Mouse (Mus musculus): Measurements from ENCODE around the gene Pdzd3. TPM values are rescaled to one million over a fixed set of nuclear protein-coding genes. Genes with fewer than 3 reads are reported as not detected.

Pdzd3 gene
- polyA plus RNA-seq, 1 experiment from 2014 or later: not detected

DNA sequence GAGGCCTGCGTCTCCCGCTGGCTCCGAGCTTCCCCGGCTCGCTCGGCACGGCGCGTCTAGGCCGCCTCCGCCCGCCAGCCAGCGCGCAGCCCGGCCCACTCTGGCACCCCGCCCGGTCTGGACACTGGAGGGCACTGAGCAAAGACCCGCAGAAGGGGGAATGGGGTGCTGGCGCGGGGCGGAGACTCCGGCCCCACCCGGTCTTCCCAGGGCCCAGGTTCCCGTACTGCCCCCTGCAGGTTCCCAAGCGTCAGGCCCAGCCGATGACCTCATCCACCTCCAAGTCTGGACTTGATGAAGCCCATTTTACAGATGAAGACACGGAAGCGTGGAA lies 16.7 kb upstream of the Pdzd3 start:
- no peaks in the 10 kb centered on the region for H3K36me3 ChIP-seq (replicated peaks)
- peaks cover 18% of the 10 kb centered on the region for H3K27me3 ChIP-seq (replicated peaks; ENCODE audit: low read depth, poor library complexity, severe bottlenecking)
- peak overlapping the region; percentile 82 for H3K27ac ChIP-seq (replicated peaks)
- H3K4me1 ChIP-seq: peaks cover 11% of the 10 kb centered on the region
- no peaks in the 10 kb centered on the region for H3K9me3 ChIP-seq
- 6% methylated on average over 28 of the region's 28 CpGs for WGBS
- peak; percentile 84 for DNase-seq (ENCODE audit: low spot score)
- peak overlapping the region; percentile 60 for H3K4me3 ChIP-seq

DNA sequence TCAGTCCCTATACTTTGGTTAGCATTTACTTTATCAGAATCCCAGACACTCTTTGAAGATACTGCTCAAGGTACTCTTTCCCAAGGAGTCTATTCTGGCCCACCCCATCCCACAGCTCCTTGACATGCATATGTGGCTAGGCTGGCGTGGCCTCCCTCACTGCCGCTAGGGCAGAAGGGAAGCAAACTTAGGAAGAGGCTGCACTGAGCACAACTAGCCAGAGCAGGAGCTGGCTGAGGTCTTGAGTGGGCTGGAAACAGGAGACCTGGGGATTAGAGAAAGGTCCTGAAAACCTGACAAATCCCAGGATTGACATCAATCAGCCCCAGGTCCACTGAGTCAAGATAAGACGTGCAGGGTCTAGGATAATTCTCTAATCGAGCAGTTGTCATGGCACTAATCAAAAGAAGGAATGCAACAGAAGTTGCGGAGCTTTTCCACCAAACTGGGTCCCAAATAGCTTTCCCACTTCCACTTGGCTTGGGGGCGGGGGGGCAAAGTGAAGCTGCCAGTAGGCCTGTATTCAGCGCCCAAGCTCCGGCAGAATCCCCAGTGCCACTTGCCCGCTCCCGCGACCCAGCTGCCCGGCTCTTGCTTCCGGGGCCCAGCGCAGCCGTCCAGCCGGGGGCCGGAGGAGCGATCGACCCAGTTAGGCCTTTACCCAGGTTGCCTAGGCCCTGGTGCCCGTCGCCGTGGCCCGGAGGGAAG lies 16.2 kb upstream of the Pdzd3 start:
- H3K9me3 ChIP-seq: no peaks in the 10 kb centered on the region
- WGBS: 10% methylated on average over 23 of the region's 23 CpGs
- peaks cover 11% of the 10 kb centered on the region for H3K4me1 ChIP-seq
- peaks cover 18% of the 10 kb centered on the region for H3K27me3 ChIP-seq (replicated peaks; ENCODE audit: low read depth, poor library complexity, severe bottlenecking)
- DNase-seq (ENCODE audit: low spot score): peak; percentile 34
- H3K4me3 ChIP-seq: peak overlapping the region; percentile 60
- no peaks in the 10 kb centered on the region for H3K36me3 ChIP-seq (replicated peaks)
- peak overlapping the region; percentile 82 for H3K27ac ChIP-seq (replicated peaks)

DNA sequence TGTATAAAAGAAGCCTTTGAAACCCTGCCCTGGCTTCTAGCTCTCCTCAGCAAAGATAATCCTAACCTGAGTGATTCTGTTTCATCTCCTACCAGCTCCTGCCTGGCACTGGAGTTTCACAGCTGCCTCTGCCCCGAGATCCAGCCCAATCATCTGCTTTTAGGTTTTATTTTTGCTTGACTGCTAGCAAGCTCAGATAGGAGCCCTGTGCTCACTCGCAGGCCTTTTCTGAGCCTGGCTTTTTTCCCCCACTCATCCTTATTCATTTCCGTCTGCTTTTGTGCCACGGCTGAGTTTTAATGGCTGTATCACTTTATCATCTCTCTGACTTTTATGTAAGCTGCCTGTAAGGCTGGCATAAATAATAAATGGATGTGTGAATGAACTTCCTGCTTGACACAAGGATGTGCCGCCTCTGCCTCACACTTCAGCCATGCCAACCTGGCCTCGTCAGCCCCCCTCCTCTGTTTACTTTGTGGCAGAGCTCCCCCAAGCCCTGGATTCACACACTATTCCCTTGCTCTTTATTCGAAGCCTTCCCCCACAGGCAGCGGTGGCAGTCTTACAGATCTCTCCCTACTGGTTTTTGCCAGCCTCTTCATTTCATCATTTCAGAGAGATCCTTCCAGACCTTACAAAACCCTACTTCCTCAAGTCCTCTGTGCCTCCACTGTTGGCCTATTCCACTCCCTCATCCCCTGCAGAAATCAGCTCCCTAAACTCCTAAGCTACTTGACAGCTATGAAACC lies 15.4 kb upstream of the Pdzd3 start:
- H3K4me1 ChIP-seq: peaks cover 11% of the 10 kb centered on the region
- DNase-seq (ENCODE audit: low spot score): no peak
- H3K9me3 ChIP-seq: no peaks in the 10 kb centered on the region

DNA sequence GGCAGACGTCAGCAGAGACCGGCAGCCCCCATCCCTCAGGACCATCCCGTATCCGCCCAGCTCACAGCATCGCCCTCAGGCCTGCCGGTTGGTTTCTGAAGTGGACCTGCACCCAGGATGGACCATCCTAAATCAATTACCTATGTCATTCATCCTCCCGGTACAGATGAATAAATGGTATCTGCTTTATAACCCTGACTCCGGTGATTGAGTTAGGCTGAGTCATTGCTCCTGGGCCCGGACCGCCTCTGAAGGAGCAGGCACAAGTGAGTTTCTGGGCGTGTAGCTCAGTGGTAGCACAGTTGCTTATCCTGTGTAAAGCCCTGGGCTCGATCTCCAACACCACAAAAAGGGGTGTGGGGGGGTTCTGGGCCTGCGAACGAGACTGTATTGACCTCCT lies 10.1 kb upstream of the Pdzd3 start:
- Histone ChIP-seq H3K4me1 (no peaks in the 10 kb centered on the region), H3K9me3 (no peaks in the 10 kb centered on the region), H3K36me3 (replicated peaks) (no peaks in the 10 kb centered on the region), H3K27me3 (replicated peaks; ENCODE audit: low read depth, poor library complexity, severe bottlenecking) (peaks cover 3% of the 10 kb centered on the region; the same call in 1 of the 2 replicates), H3K27ac (replicated peaks) (no peak overlapping the region), H3K4me3 (no peak overlapping the region)
- whole genome bisulfite sequencing: 86% methylated on average over 14 of the region's 14 CpGs
- DNase-seq (ENCODE audit: low spot score): no peak

More for the DNA sequence above, 15.4 kb upstream of the Pdzd3 start:
- Histone ChIP-seq H3K27ac (replicated peaks) (no peak overlapping the region), H3K36me3 (replicated peaks) (no peaks in the 10 kb centered on the region), H3K4me3 (0 out of 2 replicates have a peak overlapping the region, but pooled peaks have one; percentile 60), H3K27me3 (replicated peaks; ENCODE audit: low read depth, poor library complexity, severe bottlenecking) (peaks cover 18% of the 10 kb centered on the region)
- WGBS: 76% methylated on average over 8 of the region's 8 CpGs

DNA sequence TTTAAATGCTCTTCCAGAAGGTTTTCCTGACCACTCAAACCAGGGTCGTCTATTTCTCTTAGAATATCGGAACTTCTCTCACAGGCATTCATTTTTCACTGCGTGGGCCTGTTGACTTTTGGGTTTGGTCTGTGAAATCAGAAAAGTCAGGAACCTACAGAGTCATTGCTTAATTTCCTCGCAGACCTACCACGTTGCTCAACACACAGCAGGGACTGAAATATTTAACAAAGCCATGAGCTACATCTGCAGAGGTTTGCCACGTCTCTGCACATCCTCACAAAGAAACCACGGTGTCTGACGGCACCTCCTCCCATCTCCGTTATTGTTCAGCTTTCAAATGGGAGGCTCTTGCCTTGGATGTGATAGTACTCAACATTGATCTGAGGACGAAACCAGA lies 7.7 kb upstream of the Pdzd3 start:
- DNase-seq (ENCODE audit: low spot score): no peak
- WGBS: 85% methylated on average over 10 of the region's 10 CpGs
- H3K4me1 ChIP-seq: peaks cover 15% of the 10 kb centered on the region

DNA sequence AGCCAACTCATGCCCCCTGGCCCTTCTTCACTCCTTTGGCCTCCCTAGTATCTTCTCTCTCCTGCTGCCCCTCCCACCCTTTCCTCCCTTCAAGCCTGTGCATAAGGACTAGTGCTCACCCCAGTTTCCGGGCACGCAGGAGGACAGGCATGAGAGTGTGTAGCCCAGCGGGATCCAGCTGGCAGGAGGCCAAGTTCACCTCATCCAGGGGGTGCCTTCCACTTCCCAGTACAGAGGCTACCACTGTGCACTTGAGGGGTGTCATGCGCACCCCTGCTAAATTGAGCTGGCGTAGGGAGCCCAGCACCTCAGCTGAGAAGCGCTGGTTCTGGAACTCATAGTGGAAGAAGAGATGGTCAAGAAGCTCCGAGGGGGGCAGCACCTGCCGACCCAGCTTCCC lies 4.9 kb upstream of the Pdzd3 start:
- H3K27me3 ChIP-seq (replicated peaks; ENCODE audit: low read depth, poor library complexity, severe bottlenecking): 0 out of 2 replicates have a peak, but pooled peaks cover 5% of the 10 kb centered on the region
- H3K27ac ChIP-seq (replicated peaks): no peak overlapping the region
- no peaks in the 10 kb centered on the region for H3K9me3 ChIP-seq
- no peak overlapping the region for H3K4me3 ChIP-seq
- DNase-seq (ENCODE audit: low spot score): no peak
- no peaks in the 10 kb centered on the region for H3K36me3 ChIP-seq (replicated peaks)
- peaks cover 27% of the 10 kb centered on the region for H3K4me1 ChIP-seq
- WGBS: 88% methylated on average over 8 of the region's 8 CpGs

More for the DNA sequence above, 7.7 kb upstream of the Pdzd3 start:
- Histone ChIP-seq H3K27ac (replicated peaks) (no peak overlapping the region), H3K9me3 (no peaks in the 10 kb centered on the region), H3K4me3 (no peak overlapping the region), H3K27me3 (replicated peaks; ENCODE audit: low read depth, poor library complexity, severe bottlenecking) (no peaks in the 10 kb centered on the region), H3K36me3 (replicated peaks) (no peaks in the 10 kb centered on the region)

DNA sequence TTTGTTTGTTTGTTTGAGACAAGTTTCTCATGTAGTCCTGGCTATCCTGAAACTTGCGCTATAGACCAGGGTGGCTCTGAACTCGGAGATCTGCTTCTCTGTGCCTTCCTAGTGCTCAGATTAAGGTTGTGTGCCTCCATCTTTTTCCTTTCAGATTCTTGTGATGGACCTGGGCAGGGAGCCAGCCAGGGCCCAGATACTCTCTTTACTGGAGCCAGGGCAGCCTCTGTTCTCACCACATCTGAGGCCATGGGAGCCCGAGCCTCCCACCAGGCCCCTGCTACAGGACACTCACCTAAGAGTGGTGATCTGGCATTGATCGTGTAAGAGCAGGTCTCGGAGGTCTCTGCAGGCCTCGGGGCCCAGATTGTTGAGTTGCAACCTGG lies 3.9 kb upstream of the Pdzd3 start:
- H3K36me3 ChIP-seq (replicated peaks): no peaks in the 10 kb centered on the region
- H3K27me3 ChIP-seq (replicated peaks; ENCODE audit: low read depth, poor library complexity, severe bottlenecking): peaks cover 15% of the 10 kb centered on the region
- DNase-seq (ENCODE audit: low spot score): no peak
- H3K27ac ChIP-seq (replicated peaks): peak overlapping the region; percentile 20; the same call in 1 of the 2 replicates
- H3K4me1 ChIP-seq: peaks cover 27% of the 10 kb centered on the region
- H3K9me3 ChIP-seq: no peaks in the 10 kb centered on the region
- no peak overlapping the region for H3K4me3 ChIP-seq
- WGBS: 64% methylated on average over 6 of the region's 6 CpGs

DNA sequence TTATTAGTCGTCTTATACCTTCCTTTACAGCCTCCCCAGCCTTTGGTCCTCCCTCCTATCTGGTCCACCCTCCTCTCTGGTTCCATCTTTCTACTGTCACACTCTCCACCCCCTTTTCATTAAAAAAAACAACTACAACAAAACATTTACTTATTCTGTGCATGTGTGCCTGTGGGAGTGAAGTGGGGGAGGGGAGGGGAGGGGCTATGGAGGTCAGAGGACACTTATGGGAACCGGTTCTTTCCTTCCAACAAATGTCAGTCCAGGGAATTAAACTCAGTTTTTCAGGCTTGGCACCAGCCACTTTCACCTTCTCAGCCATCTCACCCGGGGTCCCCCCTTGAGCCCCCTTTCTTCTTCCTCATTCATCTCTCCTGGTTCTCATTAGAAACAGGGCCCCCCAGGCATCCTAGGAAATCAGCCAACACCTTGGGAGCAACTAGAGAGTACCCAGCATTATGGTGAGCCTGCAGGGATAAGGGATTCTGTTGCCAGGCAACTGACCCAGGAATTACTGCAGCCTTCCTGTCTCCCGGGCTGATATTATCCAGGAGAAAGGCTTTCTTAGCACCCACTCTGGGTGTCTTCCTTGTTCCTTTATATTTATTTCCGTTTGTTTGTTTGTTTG lies 3.4 kb upstream of the Pdzd3 start:
- peak overlapping the region; percentile 48; the same call in 1 of the 2 replicates for H3K27ac ChIP-seq (replicated peaks)
- H3K4me1 ChIP-seq: peaks cover 30% of the 10 kb centered on the region

DNA sequence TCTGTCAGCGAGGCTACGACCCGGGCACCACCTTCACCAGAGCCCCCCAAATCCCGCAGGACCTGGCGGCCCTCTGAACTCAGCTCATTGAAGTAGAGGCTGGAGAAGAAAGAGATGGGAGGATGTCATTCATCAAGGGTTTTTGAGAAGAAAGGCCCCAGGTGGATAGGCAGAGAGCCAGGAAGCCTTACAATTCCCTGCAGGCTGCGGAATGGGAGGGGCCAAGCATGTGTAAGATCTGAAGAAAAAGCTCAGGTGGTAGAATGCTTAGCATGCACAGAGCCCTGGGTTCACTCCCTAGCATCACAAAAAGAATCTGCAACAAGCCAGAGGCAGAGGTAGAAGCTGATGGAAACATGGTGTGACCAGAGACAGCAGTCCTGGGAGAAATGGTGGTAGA lies 2.2 kb upstream of the Pdzd3 start:
- H3K27ac ChIP-seq (replicated peaks): 0 out of 2 replicates have a peak overlapping the region, but pooled peaks have one; percentile 48
- H3K36me3 ChIP-seq (replicated peaks): no peaks in the 10 kb centered on the region
- DNase-seq (ENCODE audit: low spot score): no peak
- peaks cover 30% of the 10 kb centered on the region for H3K27me3 ChIP-seq (replicated peaks; ENCODE audit: low read depth, poor library complexity, severe bottlenecking)
- no peak overlapping the region for H3K4me3 ChIP-seq
- H3K9me3 ChIP-seq: no peaks in the 10 kb centered on the region
- WGBS: 81% methylated on average over 6 of the region's 6 CpGs
- H3K4me1 ChIP-seq: peaks cover 37% of the 10 kb centered on the region

More for the DNA sequence above, 3.4 kb upstream of the Pdzd3 start:
- Histone ChIP-seq H3K27me3 (replicated peaks; ENCODE audit: low read depth, poor library complexity, severe bottlenecking) (peaks cover 21% of the 10 kb centered on the region), H3K9me3 (no peaks in the 10 kb centered on the region), H3K36me3 (replicated peaks) (no peaks in the 10 kb centered on the region), H3K4me3 (no peak overlapping the region)
- 7% methylated on average over 5 of the region's 5 CpGs for WGBS
- DNase-seq (ENCODE audit: low spot score): peak; percentile 44

DNA sequence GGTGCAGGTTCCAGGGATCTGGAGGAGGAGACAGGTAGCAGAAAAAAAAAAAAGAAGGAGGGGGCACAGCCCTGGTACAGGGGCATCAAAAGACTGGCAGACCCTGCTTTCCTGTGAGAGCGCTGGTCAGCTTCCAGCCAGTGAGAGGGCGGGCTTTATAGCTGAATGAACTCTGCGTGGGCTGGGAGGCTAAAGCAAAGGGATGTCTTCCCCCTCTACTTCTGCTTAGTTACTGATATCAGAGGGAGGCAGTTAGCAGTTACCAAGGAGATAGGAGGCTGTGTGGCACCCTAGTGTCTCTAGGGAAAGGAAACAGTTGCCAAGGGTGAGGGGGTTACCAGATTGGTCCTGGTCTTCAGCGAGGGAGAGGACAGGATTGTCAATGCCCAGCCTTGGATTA lies 826 bp downstream of the Pdzd3 start:
- H3K27me3 ChIP-seq (replicated peaks; ENCODE audit: low read depth, poor library complexity, severe bottlenecking): peaks cover 30% of the 10 kb centered on the region
- DNase-seq (ENCODE audit: low spot score): no peak
- no peaks in the 10 kb centered on the region for H3K36me3 ChIP-seq (replicated peaks)
- H3K4me3 ChIP-seq: no peak overlapping the region
- H3K4me1 ChIP-seq: peaks cover 36% of the 10 kb centered on the region
- no peak overlapping the region for H3K27ac ChIP-seq (replicated peaks)
- H3K9me3 ChIP-seq: no peaks in the 10 kb centered on the region
- WGBS: 60% methylated on average over 4 of the region's 4 CpGs

DNA sequence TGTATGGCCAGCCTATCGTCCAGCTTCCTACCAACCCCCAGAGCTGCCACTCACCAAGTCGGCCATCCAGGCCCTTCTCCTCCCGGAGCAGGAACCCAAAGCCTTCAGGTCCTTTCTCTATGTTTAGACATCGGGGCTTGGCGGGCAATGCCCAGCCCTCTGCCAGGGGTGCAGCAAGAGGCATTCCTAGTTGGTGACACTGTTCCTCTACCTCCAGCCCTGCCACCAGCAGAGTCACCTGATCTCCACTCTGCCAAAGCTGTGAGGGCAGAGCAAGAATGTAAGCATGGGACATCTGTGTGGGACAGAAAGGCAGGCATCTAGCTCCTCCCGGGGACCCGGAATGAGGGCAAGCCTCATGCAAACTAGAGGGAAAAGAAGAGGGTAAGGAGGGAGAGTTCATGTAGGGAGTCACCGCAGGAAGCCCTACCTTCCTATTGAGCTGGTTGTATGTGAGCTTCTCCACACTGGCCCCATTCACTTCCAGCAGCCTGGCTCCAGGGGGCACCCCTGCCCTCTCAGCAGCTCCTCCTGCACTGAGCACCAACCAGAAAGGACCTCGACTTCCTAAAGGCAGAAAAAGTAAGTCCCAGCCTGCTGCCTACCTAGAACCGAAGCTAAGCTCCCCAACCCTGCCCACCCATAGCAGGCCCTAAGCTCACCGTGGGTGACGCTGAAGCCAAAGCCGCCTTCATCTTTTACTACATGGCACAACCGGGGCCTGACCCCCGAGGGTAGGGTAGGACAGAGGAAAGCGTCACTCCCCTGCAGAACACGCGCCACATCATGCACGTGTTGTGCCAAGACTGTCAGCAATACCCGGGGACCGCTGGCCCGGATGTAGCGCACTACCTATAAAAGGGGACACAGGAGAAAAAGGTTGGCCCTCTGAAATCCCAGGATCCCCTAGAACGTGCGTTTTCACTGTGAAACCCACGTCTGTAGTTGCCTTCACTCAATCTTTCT lies 1.8 kb downstream of the Pdzd3 start:
- Histone ChIP-seq H3K36me3 (replicated peaks) (no peaks in the 10 kb centered on the region), H3K27me3 (replicated peaks; ENCODE audit: low read depth, poor library complexity, severe bottlenecking) (peaks cover 30% of the 10 kb centered on the region), H3K4me1 (peaks cover 26% of the 10 kb centered on the region), H3K9me3 (no peaks in the 10 kb centered on the region), H3K4me3 (peak overlapping the region; percentile 26; the same call in 1 of the 2 replicates), H3K27ac (replicated peaks) (no peak overlapping the region)
- 44% methylated on average over 26 of the region's 26 CpGs for WGBS
- peak; percentile 73 for DNase-seq (ENCODE audit: low spot score)

DNA sequence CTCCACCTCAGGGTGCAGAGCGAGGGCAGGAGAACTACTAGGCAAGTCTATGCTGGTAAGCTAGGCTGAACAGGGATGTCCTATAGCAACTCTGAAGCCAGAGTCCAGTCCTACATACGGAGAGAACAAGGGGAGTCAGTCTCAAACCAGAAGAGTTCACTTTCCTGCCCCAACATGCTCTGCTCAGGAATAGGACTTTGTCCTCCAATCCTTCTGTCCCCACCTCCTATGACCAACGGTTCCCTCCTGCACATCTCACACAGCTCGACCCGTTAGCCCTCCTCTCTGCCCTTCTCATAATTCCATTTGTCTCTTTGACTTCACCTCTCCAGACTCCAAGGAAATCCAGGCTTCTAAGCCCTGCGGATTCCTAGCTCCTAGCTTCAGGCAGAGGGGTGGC lies 3.4 kb downstream of the Pdzd3 start:
- Histone ChIP-seq H3K9me3 (no peaks in the 10 kb centered on the region), H3K4me3 (no peak overlapping the region), H3K4me1 (peaks cover 10% of the 10 kb centered on the region; the same call in 1 of the 2 replicates), H3K27me3 (replicated peaks; ENCODE audit: low read depth, poor library complexity, severe bottlenecking) (peaks cover 30% of the 10 kb centered on the region), H3K36me3 (replicated peaks) (no peaks in the 10 kb centered on the region), H3K27ac (replicated peaks) (no peak overlapping the region)
- 84% methylated on average over 6 of the region's 6 CpGs for WGBS
- no peak for DNase-seq (ENCODE audit: low spot score)

Measured in embryonic facial prominence, embryonic 10.5 days (tissue).